Mouse (Mus musculus) adrenal gland, postnatal 10 days (tissue): ENCODE data around the gene Herc1. TPM values are rescaled to one million over a fixed set of nuclear protein-coding genes. Genes with fewer than 3 reads are reported as not detected.
"Not testable (repeated sequence)": the region's sequence is repeated elsewhere in the genome, so short reads cannot be mapped to it uniquely, and the experiment has no call there.

Experiments
- DNase-seq: peaks from one replicate; pipeline ENCODE4 v3.0.0; 2021; ENCODE audit warnings: mixed read lengths
- total RNA-seq, 2 experiments: library from RNA; stranded (reverse); gene quantifications; 2 replicates each; pipeline ENCODE4 v1.2.3; 2021

The Herc1 gene
- total RNA-seq, 2 experiments from 2014 or later, result 34.7 to 51.6 TPM

DNA sequence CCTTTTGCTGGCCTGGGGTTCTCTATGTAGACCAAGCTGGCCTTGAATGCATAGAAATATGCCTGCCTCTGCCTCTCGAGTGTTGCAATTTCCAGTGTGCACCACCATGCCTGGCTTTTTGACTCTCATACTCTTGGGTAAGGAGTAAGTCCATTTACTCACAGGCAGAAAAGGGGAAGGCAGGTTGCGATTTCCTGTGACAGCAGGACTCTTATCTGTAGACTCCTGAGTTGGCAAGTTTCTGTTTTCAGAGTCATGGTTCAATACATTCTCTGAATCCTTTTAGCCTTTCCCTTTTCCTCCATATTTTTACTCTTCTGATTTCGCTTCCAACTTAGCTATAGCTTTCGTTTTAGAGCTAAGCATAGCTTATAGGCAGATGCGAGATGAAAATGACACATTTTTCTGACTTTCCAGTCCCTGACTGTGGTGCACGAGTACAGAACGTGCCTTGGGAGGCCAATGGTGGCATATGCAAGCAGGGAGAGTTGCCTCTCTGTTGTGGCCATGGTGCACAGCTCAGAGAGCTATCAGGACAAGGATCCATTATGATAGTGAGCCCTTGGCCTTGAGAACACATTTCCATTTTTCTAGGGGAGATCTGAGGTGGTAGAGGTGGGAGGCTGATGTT, 2.7 kb upstream of the Herc1 start:
- no peak for DNase-seq

DNA sequence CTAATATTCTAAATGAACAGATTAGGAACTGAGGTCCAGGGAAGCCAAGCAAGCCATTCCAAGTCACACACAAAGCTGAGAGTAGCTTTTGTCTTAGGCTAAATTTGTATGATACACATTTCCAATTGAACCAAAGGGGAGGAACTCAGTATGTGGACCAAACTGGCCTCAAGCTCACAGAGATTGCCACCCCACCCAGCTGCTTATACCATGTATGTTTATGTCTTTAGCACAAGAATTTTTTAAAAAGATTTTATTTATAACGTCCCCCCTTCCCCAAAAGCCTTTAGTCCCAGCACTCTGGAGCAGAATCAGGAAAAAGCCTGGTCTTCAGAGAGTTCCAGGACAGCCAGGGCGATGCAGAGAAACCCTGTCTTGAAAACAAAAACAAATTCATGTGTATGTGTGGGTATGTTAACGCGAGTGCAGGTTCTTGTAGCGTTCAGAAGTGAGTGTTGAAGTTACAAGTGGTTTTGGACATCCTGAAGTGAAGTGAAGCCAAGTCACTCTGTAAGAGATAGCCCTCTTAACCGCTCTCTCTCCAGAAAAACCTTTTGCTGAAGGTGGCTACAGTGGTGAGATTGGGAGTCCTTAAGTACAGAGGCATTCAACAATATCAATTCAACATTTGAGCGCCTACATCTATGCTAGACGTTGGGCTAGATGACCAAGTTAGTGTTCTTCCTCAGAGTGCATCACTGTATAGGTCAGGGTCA, 948 bp upstream of the Herc1 start:
- no peak for DNase-seq

DNA sequence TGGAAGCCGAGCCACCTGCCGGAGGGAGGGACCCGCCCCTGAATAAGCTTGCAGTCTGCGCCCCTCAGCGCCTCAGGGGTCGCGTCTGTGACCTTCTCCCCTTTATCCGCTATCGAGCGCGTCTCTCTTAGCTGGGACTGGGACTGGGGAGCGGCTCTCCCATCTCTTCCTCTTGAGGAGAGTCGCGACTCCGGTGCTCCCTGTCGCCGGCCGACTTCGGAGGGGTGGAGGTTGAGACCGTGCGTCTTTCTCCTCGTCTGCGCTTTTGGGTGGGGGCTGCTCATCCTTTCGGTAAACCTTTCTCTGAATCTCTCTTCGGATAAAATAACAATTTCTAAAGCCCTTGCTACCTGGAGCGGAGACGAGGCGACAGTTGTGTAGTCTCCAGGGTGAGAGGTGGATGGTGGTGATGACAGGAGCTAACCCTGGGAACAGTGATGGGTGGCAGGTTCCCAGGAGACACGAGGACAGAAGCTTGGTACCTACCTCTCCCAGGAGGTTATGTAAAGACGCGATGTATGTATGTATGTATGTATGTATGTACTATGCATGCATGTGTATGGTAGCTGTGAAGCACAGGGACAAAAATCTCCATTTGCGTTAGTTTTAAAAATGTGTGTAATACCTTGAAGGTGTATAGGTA, 659 bp downstream of the Herc1 start:
- no peak for DNase-seq

DNA sequence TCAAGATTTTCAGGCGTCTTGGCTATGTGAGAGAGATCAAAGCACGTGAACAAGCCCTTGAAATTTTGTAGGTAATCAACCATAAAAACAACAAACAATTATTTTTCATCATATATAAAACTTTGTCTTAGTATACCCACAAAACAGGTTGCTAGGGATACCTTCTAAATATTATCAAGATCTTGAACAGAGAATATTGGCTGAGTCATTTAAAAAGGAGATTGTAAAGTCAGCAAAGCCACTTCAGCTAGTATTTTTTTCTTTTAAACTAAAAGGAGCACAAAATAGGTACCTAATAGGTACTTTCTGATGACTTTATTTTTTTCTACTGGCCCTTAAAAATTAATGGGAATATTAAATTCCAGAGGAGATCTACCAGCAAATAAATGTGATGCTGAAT, 2.5 kb downstream of the Herc1 start:
- no peak for DNase-seq

DNA sequence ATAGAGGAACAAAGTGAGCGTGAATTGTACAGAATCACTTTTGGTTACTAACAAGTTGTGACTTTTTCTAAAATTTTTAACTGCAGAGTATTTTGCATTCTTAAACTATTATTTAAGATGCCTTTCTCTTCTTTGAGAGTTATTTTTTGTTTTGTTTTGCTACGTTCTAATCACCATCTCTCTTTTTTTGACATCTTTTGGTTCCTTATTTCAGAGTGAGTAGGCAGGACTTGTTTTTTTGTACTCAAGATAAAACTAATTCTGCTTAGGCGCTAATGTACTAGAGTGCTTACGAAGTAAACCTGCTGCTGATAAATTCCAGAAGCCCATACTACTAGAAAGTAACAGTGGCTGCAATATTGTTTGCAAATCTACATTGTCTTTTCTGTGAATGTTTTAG, 8.9 kb downstream of the Herc1 start:
- DNase-seq, result no peak

DNA sequence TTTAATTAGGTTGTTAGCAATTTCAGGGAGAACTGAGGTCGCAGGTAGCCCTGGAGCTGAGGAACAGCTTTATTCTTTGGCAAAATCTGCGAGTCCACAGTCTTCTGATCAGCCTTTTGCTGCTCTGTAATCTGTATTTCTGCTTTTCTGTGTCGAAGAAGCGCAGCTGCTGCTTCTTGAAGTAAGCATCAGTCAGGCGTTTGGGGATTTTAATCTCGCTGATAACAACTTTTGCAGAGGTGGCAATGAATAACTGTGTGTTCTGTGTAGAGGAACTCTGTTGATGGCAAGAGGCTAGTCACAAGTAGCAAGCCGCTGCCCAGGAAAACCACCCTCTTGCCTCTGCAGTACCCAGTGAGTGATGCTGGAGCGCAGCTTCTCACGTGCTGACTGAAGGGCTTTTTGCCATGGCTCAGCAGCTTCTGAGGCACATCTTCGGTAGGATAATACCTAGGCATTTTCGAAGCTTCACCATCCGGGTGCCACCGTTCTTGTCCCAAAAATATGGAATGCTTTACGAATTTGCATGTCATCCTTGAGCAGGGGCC, 10.0 kb downstream of the Herc1 start:
- DNase-seq, result no peak

DNA sequence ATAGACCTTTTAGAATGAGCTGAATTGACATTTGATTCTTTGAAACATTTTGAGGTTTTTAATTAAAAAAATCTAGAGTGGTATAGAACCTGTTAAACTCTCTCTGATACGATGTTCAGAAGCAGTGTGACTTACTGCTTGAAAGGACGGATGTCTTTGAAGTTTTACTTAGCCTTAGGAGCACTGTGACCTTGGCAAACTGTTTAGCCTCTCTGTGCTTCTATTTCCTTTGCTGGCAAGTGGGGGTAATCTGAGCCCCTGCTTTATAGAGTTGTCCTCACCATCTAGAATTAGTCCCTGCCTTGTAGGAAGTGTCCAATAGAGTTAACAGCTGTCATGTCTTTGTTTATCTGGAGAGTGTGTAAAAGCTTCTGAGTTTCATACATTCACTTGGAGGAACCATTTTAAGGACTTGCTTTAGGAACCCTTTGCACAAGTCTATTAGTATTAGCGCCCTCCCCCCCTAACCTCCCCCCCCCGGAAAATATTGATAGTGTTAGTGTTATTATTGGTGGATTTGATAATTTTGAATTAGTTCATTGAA, 18.7 kb downstream of the Herc1 start:
- DNase-seq, result no peak

DNA sequence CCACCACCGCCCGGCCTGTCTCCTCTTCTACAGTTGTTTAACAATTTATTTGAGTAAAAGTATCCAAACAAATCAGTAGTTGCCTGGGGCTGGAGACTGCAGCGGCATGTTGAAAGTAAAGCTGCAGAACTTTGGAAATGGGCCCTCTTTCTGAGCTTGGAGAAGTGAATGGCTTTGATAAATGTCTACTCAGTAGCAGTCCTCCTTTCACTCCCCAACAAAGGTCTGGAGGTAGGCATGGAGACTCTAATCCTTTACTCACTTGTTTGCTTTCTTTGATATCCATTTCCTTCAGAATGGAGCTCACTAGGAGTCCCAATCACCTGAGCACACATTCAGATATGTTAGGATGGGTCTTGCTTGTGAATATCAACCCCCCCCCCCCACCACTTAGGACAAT, 20.1 kb downstream of the Herc1 start:
- no peak for DNase-seq

DNA sequence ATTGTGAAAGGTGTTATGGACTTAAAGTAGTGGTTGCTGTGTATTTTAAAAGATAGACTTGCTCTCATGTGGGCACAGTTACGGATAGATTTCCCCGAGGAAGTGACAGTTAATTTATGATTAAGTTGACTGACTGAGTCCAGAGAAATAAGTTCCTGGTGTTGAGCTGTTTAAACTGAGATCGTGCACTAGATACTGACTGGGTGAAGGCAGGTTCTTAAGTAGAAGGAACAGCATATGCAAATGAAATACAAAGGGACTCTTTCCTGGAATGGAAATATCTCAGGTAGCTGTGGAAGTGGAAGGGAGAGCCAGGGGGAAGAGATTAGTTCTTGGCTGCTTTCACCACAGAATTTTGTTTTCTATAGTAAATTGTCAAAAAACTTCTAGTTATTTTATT, 20.6 kb downstream of the Herc1 start:
- no peak for DNase-seq

DNA sequence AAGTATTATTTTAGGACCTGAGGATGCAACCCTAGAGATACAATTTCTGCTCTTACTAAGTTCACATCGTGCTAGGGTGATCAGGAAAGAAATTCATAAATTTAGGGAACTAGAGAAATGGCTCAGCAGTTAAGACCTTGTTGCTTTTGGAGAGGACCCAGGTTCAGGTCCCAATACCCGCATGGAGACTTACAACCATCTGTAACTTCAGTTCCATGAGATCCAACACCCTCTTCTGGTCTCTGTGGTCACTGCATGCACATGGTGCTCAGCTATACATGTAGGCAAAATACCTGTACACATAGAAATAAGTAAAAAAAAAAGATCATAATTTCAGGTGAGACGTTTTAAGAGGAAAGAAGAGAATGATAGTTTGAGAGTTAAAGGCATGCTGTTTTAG, 23.2 kb downstream of the Herc1 start:
- no peak for DNase-seq

DNA sequence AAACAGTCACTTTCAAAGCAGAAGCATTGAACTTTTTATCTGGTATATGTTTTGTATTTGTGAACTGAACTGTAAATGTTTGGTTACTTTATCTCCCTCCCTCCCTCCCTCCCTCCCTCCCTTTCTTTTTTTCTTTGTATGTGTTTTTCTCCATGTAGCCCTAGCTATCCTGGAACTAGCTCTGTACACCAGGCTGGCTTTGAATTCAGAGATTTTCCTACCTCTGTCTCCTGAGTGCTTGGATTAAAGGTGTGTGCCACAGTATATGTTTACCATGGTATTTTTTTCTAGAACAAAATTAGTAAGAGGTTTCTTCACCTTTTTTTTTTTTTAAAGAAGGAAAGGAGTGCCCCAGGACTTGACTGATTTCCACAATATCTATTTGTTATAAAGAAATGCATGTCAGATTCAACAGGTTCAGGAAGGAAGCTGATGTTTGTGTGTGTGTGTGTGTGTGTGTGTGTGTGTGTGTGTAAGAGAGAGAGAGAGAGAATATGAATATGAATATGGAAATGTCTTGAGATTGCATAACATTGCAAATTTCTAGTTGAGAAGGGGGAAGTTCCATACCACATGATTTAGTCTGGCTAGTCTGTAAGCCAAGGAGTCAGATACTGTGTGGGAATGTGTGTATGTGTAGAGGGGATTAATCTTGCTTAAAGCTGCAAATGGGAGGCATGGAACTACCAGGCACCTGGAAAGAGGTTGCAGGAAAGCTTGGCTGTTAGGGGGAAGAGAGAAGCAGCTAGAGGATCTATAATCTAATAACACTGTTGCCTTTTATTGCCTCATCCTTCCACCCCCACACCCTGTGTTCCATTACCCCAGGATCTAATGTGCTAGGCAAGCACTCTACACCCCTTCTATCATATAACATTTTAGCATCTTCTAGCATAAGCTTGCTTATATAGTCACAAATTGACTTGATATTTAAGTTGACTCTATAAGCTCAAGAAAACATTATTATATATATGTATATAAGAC, 24.5 kb downstream of the Herc1 start:
- DNase-seq, result no peak

DNA sequence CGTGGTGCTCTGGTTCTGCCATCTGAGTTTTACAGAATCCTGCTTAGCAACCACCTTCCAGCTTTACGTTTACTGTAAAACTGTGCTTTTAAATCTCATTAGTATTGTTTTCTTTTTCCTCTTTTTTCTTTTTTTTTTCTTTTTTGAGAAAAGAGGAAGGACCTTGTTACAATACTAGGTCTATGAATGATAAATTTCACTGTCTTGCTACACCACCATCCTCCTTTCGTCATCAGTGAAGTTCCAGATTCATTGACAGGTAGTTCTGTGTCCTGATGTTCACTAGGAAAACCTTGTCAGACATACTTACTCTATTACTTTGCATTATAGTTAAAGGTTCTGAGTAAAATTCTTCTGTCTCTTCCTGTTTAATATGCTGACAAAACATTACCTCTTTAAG, 33.2 kb downstream of the Herc1 start:
- DNase-seq, result no peak

DNA sequence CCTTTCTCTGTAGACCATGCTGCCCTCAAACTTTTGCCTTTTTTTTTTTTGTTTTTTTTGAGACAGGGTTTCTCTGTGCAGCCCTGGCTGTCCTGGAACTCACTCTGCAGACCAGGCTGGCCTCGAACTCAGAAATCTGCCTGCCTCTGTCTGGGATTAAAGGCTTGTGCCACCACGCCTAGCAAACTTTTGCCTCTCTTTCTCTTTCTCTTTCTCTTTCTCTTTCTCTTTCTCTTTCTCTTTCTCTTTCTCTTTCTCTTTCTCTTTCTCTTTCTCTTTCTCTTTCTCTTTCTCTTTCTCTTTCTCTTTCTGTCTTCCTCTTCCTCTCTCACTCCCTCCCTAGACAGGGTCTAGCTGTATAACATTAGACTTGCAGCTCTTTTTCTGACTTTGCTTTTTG, 40.1 kb downstream of the Herc1 start:
- not testable (repeated sequence) for DNase-seq

DNA sequence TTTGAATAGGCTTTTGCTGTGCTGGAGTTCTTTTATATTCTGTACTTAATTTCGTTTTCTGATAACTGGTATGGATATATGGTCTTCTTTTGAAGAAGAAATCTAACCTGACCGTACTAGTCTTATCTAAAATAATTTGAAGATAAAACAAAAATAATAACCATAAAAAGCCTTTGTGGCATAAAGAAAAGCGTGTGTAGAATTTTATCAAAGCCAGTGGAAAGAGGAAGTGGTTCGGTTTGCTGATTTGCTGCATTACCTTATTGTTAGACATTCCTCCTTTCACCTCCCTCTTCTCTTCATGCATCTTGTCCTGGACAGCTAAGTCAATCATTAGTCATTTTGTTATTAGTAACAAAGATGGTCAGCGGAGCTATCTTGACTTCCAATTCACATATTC, 43.1 kb downstream of the Herc1 start:
- DNase-seq, result no peak

DNA sequence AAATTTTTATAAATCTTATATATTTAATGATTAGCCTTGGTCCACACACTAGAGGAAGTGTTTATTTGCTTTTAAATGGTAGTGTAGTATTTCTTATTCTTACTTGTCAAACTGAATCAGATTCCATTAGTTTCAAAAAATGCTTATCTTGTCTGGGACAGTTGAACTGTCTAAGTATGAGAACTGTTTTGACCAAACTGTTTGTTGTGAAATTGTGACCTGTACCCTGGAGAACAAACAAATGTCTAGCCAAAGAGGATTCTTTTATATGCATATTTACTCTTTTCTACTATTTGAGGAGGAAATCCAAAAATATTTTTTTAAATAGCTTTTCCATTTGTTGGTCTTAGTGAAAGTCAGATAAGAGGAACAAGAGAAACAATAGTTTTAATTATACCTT, 73.2 kb downstream of the Herc1 start:
- DNase-seq, result no peak

DNA sequence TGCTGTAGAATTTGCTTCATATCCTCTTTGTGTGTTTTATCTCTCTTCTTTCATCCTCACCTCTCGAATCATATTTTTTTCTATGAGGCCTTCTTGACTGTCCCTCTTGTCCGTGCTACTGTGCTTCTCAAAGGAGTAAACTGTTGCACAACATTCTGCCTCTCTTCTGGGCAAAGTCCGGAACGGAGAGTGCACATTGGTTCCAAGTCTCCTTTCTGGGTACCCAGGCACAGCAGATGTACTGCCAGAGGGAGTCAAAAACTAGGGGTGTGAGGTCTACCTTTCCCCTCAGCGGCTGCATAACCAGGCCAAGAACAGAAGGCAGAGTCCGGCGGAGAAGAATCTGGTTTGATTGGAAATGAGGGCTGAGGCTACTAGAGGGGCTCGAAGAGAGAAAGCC, 89.8 kb downstream of the Herc1 start:
- no peak for DNase-seq

DNA sequence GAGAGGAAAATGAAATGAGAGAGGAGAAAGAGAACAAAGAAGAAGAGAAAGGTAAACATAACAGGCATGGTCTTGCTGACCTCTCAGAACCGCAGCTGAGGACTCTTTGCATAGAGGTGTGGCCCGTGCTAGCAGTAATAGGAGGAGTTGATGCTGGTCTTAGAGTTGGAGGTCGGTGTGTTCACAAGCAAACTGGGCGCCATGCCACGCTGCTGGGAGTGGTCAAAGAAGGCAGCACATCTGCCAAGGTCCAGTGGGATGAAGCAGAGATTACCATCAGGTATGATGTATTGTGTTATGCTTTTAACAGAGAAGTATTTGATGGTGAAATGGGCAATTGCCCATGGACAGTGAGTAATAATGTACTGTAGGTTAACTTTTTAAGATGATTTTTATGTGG, 98.0 kb downstream of the Herc1 start:
- DNase-seq, result no peak

DNA sequence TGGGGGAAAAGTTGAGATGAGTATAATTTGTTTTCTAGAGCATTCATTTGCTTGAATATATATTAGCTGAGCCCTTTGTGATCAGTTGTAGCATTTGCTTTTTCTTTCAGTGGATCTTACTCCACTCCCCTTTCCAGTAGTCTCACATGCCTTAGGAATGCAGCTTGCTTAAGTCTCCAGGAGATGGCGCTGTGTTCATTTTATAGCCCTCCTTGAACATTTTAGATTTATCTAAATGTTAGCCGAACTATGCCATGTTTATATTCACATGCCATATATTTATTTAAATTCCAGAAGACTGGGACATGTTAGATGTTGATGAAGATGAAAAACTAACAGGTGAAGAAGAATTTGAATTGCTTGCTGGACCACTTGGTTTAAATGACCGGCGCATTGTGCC, 114.8 kb downstream of the Herc1 start:
- DNase-seq, result peak; percentile 37

DNA sequence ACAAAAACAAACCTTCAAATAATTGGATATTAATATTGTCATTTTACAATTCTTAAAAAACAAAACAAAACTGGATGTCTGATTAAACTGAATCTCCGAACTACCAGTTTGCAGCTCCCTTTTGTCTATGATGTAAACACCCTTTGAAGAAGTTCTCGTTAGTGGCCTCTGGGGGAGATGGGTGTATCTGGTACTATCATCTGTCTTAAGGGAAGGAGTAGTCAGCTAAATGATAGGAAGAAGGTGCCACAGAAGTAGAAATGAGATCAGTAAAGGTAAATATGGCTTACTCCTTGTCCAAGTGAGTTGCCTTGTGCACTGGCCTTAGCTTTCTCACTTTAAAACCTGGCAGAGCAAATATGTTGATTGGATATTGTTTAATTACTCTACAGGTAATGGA, 127.5 kb downstream of the Herc1 start:
- no peak for DNase-seq

DNA sequence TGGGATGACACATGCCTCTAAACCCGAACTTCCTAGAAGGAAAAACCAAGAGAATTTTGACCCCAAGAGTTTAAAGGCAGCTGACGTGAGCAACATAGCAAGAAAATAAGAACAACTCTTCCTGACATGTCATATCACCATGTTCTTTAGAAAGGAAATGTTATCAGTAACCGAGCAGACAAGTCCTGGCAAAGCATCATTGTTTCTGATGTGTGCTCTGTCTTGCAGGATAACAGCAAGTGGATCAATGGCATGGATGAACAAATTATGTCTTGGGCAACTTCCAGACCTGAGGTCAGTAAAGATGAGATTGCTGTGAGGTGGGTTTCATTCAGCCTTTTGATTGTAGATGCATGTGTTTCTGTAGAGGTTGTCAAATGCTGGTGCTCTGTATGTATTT, 133.2 kb downstream of the Herc1 start:
- DNase-seq, result no peak

DNA sequence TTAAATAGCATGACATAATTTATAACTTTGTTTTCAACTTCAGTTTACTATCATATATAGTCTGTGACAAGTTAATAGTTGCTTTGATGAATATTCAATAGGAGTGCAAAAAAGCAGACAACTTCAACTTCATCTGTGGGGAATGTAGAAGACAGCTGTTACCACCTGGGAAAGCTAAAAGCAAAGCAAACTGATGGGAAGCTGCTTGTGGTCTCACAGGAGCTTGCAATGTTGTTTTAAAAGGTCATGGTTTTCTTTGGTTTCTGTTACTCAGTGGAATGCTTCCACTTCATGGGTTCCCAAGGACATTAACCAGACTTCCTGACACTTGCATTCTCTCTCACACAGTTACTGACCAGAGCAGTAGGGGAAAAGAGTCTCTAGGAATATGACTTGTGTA, 138.5 kb downstream of the Herc1 start:
- DNase-seq, result no peak

DNA sequence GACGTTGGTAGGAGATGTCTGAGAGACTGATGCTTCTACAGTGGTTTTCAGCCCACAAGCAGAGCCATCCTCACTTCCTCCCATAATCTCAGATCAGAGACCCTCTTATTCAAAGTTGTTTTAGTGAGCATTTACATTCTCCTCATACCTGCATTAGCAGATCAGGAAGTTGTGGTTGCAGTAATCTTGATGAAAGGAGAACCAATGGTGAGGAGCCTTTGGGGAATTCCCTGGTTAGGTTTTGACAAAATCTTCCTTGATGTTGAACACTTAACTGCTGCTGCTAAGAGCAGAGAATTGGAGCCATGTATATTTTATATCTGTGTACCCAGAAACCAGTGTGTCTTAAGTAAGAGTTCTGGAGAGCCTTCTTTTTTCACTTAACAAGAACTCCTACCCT, 142.1 kb downstream of the Herc1 start:
- no peak for DNase-seq
